Mouse (Mus musculus): ENCODE data around the gene Gm44503.
A peak's percentile ranks its signal among the peaks of the same experiment; 100 is the strongest.

Gene Gm44503

DNA sequence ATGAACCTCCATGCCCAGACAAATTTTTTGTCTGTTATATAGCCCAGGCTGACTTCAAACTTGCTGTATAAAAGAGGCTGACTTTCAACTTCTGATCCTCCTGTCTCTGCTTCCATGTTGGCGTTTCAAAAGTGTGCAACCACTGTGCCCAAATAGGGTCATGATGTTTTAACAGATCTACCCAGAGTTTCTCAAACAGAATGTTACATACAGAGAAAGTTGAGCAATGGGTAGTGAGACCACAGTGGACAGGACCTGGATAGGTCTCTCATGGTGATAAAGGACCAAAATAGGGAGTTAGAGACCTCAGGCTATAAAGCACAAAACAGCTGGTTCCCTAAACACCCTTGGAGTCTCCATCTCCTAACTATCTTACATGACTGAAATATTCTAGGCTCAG is 71.8 kb downstream of the Gm44503 start:
- no peak for DNase-seq (ENCODE audit: low spot score)

- DNase-seq (ENCODE audit: low spot score), result no peak
Measured at GRCm38 (mm10) chr9:73031421-73031820, 72.8 kb downstream of the Gm44503 start.

- no peak for DNase-seq (ENCODE audit: low spot score)
Measured at GRCm38 (mm10) chr9:73033406-73033805, 74.8 kb downstream of the Gm44503 start.

DNA sequence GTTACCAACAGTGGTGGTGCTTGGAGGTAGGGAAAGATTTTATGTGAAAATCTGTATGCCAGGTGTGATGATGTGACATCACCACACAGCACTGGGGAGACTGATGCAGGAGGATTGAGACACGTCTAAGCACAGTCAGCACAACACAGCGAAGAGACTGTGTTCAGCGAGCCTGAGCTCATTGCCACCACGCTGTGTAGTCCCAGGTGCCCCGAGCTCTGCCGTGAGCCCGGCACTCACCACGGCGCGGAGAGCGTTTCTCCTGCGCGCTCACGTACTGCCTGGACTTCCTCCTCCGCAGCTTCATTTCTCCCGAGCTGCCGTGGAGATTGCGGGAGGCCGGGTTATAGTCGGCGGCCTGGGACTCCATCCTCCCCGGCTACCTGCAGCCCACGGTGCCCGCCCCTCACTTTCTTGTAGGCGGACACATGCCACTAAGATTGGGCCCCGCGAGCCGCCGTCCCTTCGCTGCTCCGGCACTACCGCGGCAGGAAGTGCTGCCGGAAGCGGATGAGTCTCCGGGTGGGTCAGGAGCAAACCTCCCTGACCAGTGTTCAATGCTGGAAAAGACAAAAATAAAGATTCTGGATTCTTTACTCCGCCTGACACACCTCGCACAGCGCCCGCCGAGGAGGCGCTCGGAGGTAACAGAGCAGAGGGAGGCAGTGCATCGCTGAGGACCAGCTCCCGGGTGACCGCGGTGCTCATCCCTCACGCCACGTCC is 80.7 kb downstream of the Gm44503 start:
- DNase-seq (ENCODE audit: low spot score), result peak; percentile 92

DNA sequence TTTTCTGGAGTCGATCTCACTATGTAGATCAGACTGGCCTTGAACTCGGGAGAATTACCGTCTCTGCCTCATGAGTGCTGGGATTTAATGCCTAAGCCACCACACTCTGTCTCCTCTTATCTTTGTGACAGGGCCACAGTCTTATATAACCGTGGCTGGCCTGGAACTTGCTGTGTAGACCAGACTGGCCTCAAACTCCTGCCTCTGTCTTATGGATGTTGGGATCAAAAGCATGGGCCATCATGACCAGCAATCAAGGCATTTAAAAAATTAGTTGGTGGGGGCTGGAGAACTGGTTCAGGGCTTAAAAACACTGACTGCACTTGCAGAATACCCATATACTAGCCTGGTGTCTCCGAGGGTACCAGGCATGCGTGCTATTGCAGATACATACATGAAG is 81.4 kb downstream of the Gm44503 start, which contains the start of gene Pigb:
TSS of gene Pigb (minus strand) at position 299 of the 400 bp plus-strand sequence.
- DNase-seq (ENCODE audit: low spot score), result no peak

- DNase-seq (ENCODE audit: low spot score), result peak; percentile 63
Measured at GRCm38 (mm10) chr9:73044146-73045079, 85.8 kb downstream of the Gm44503 start, which contains the start of gene Rab27a. Rab27a (plus strand) TSS chr9:73044854.

DNA sequence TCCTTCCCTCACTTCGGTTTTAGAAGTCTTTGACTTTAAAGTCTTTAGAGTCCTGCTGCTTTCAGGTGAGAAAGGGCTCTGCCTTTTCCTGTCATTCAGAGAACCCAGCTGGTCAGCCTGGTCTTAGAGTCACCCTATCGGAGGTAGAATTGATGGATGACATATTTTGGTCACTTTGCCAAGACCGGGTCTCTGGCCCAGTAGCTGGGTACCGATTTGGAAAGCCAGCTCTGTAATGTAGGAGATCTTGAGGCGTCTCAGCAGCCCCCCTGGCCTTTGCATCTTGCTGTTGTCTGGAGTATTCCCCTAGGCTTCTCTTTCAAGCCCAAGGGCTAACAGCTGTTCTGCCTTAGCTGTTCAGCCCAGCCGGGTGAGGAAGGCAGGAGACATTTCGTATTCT is 86.6 kb downstream of the Gm44503 start:
- DNase-seq (ENCODE audit: low spot score), result no peak

- no peak for DNase-seq (ENCODE audit: low spot score)
Measured at GRCm38 (mm10) chr9:73045711-73046110, 87.1 kb downstream of the Gm44503 start.

GRCm38 (mm10) chr9:73047906-73048305 is 89.3 kb downstream of the Gm44503 start:
- no peak for DNase-seq (ENCODE audit: low spot score)

DNA sequence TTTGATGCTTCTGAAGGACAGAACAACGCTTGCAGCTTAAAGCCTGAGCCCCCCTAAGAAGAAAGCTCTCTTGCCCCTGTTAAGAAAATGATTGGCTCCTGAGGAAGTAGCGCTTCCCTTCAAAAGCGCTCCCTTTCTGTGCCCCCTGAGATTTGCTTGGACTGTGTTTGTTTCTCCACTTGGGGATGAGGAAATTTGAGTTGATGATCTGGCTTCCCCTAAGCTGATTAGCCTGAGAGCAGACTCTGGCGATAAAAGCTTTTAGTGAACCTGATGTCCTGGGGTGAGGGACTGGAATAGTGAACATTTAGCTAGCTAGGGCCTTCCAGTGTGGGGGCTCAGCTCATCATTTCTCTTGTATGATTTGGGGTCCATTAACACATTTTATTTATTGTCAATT is 90.3 kb downstream of the Gm44503 start:
- DNase-seq (ENCODE audit: low spot score), result no peak

- no peak for DNase-seq (ENCODE audit: low spot score)
Measured at GRCm38 (mm10) chr9:73049833-73050232, 91.2 kb downstream of the Gm44503 start.

DNA sequence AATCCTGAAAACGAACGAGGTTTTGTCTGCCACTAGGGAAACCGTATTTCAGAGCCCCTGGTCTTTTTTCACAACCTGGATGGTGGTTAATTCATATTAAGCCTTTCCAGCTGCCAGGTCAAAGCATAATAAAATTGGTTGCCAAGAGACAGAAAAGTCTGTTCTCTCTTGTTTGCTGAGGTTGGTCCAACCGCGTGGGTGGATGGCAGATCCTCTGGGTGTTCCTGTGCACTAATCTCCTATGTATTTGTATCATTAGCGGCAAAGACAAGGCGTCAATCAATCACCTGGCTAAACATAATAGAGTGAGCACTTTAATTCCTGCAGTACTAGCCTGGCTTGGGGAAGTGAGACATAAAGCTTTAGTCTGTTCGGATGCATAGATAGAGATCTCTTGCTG is 92.0 kb downstream of the Gm44503 start:
- DNase-seq (ENCODE audit: low spot score), result no peak

- no peak for DNase-seq (ENCODE audit: low spot score)
Measured at GRCm38 (mm10) chr9:73055441-73055911, 96.8 kb downstream of the Gm44503 start.

GRCm38 (mm10) chr9:73059224-73059623 is 100.6 kb downstream of the Gm44503 start:
- DNase-seq (ENCODE audit: low spot score), result no peak

DNA sequence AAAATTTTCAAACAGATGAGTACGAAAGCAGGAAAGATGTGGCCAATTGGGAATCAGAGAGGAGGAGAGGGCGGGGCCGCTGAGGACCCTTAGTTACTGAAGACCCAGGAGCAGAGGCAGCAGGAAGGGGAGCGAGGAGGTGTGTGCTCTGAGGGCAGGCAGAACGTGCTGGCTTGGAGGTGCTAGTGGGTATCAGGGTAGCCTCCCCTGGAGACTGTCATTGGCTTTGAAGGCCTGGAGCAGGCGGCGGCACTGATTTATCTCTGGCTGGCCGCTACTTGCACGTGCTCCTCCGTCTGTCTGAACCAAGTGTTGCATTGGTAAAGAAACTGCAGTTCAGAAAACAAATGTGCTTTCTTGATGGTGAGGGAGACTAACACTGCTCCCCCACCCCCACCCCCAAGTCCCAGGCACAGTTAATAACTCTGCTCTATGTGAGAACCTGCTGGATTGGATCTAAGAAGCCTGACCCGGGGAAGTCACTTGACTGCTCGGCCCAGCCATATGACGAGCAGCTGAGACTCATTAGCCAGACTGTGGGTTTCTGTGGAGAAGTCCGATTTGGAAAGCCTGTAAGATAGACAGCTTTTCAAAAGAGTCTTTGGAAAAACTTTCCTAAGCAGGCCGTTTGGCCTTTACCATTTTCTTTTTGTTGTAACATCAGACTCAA is 105.1 kb downstream of the Gm44503 start:
- DNase-seq (ENCODE audit: low spot score), result no peak

Data from testis, postnatal 14 days (tissue).